Mouse (Mus musculus) liver, postnatal 0 days (tissue): Measurements from ENCODE around the gene Psip1.

Experiments
- CTCF ChIP-seq: sonication (generic); IDR thresholded peaks from 2 replicates; pipeline ENCODE4 v1.5.1; 2016; ENCODE audit warnings: antibody characterized with exemption, low read depth
- EP300 ChIP-seq: IDR thresholded peaks from 2 replicates; pipeline ENCODE4 v1.6.1; 2016; ENCODE audit warnings: antibody characterized with exemption, low read depth, mild to moderate bottlenecking

- TF ChIP-seq CTCF, result no peak
- no peak for TF ChIP-seq EP300
These were observed 26.2 kb downstream of the Psip1 start for GRCm38 (mm10) chr4:83460106-83460505.
